Mouse (Mus musculus) hindbrain, embryonic 12.5 days (tissue): ENCODE results near the gene Wwox. TPM values are rescaled to one million over a fixed set of nuclear protein-coding genes. Genes with fewer than 3 reads are reported as not detected.

Experiments
- ATAC-seq: fragments of 200-750 bp; cut with Nextera tagmentation; 2 replicates; pipeline ENCODE4 v1.8.0; 2017; ENCODE audit warnings: moderate TSS enrichment; ENCODE audit not compliant: low FRiP score
- H3K27ac ChIP-seq: fragments of 300-500 bp; sonication (generic); 2 replicates; pipeline ENCODE4 v1.5.1; 2016; ENCODE audit warnings: mild to moderate bottlenecking
- H3K27me3 ChIP-seq: fragments of 300-500 bp; sonication (generic); 2 replicates; pipeline ENCODE4 v1.6.1; 2016; ENCODE audit warnings: mild to moderate bottlenecking
- H3K36me3 ChIP-seq: fragments of 300-500 bp; sonication (generic); 2 replicates; pipeline ENCODE4 v1.6.1; 2016; ENCODE audit warnings: mild to moderate bottlenecking
- H3K4me1 ChIP-seq: fragments of 300-500 bp; sonication (generic); 2 replicates; pipeline ENCODE4 v1.6.1; 2016
- H3K4me2 ChIP-seq: fragments of 300-500 bp; sonication (generic); replicated peaks from 2 replicates; pipeline ENCODE4 v1.6.1; 2016; ENCODE audit warnings: mild to moderate bottlenecking
- H3K4me3 ChIP-seq: fragments of 300-500 bp; sonication (generic); 2 replicates; pipeline ENCODE4 v1.5.1; 2016; ENCODE audit warnings: mild to moderate bottlenecking
- H3K9ac ChIP-seq: fragments of 300-500 bp; sonication (generic); 2 replicates; pipeline ENCODE4 v1.6.1; 2016; ENCODE audit warnings: mild to moderate bottlenecking, moderate library complexity
- H3K9me3 ChIP-seq: fragments of 300-500 bp; sonication (generic); replicated peaks from 2 replicates; pipeline ENCODE4 v1.6.1; 2016; ENCODE audit warnings: mild to moderate bottlenecking
- WGBS: fragments of 180-500 bp; shearing (Covaris S2); methylation state at CpG from one replicate; pipeline ENCODE4 v1.1.7; 2016; 5-methylcytosine and 5-hydroxymethylcytosine counted together
- polyA plus RNA-seq: library from polyadenylated mRNA; unstranded; fragments of >200 nt; fragmentation: Nextera tagmentation; extraction: Ambion mirVana; gene quantifications from 2 replicates; pipeline ENCODE4 v1.2.1, GENCODE M21; 2016

Wwox gene
- polyA plus RNA-seq, 1 experiment from 2014 or later: 13.8 TPM

DNA sequence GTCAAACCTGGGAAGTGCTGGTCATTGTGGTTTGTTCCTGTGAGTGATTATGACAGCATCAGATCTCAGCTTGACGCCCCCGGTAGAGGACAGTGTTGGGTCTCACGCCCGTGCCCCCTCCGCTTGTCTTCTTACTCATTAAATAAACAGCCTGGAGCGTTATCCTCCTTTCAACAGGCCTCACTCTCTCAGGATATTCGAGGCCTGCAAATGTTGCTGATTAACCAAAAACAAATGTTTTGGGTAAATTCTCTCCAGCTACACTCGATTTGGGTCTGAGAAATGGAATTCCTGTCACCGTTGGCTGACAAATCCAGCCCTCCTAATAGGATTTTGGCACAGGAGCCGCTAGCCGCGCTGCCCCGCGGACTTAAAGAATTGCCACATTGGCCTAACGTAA is 115.5 kb downstream of the Wwox start:
- WGBS: 72% methylated on average over 15 of the region's 15 CpGs
- H3K9me3 ChIP-seq: no peaks in the 10 kb centered on the region
- H3K27me3 ChIP-seq: no peaks in the 10 kb centered on the region
- no peak overlapping the region for H3K27ac ChIP-seq
- ATAC-seq: no peak
- peaks cover 4% of the 10 kb centered on the region; the same call in 1 of the 2 replicates for H3K4me1 ChIP-seq
- no peaks in the 10 kb centered on the region for H3K36me3 ChIP-seq
- no peak overlapping the region for H3K9ac ChIP-seq
- H3K4me2 ChIP-seq: no peak overlapping the region
- H3K4me3 ChIP-seq: no peak overlapping the region

DNA sequence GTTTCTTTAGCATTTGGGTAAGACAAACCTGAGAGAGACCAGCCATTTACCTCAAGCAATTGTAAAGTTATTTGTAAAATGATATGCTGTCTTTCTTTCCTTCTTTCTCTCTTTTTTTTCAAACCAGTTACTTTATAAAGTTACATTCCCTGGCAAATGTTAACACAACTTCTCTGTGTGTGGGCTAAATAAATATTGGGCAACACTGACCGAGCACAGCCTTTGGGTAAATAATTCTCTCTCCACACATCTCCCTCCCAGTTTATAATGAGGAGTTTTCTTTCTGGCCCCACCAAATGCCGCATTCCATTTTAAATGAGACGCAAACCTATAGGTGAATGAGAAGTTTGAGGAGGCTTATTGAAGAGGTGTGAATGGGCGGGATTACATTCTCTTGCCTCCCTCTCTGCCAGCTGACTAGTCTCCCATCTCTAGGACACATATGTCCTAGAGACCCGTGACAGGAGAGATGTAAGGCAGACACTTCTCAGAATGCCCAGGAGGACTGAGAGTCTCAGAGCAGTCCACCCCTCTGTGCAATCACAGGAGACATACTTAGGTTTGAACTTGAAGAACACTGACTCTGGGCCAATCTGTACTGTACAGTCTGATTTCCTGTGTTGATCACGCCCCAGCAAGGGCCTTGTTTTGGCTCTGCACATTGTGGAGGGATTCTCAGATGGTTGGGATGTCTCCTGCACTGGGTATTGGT is 116.2 kb downstream of the Wwox start:
- ATAC-seq: no peak
- H3K4me2 ChIP-seq: no peak overlapping the region
- no peak overlapping the region for H3K27ac ChIP-seq
- peaks cover 4% of the 10 kb centered on the region; the same call in 1 of the 2 replicates for H3K4me1 ChIP-seq
- H3K4me3 ChIP-seq: no peak overlapping the region
- no peak overlapping the region for H3K9ac ChIP-seq
- WGBS: 83% methylated on average over 6 of the region's 6 CpGs
- H3K27me3 ChIP-seq: no peaks in the 10 kb centered on the region
- no peaks in the 10 kb centered on the region for H3K36me3 ChIP-seq
- H3K9me3 ChIP-seq: no peaks in the 10 kb centered on the region

DNA sequence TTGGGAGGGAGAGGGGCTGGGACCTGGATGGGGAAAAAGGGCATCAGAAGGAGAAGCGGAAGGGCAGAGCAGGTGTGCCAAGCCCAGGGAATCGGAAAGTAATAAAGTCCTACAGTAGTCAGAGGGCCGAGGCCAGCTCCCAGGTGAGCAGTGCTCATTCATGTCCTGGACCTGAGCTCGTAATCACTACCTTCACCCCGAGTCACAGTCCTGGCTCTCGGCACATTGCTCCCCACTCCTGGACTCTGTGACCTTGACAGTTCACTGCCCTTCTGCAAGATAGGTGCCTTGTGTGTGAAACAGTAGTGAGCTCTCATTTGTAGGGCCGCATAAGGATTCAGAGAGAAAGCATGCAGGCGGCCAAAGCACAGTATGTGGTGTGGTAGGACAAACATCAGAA is 121.7 kb downstream of the Wwox start:
- Histone ChIP-seq H3K4me3 (no peak overlapping the region), H3K9me3 (no peaks in the 10 kb centered on the region), H3K9ac (no peak overlapping the region), H3K4me1 (peaks cover 16% of the 10 kb centered on the region), H3K27ac (no peak overlapping the region), H3K4me2 (no peak overlapping the region), H3K27me3 (no peaks in the 10 kb centered on the region), H3K36me3 (no peaks in the 10 kb centered on the region)
- 87% methylated on average over 8 of the region's 8 CpGs for WGBS
- no peak for ATAC-seq

DNA sequence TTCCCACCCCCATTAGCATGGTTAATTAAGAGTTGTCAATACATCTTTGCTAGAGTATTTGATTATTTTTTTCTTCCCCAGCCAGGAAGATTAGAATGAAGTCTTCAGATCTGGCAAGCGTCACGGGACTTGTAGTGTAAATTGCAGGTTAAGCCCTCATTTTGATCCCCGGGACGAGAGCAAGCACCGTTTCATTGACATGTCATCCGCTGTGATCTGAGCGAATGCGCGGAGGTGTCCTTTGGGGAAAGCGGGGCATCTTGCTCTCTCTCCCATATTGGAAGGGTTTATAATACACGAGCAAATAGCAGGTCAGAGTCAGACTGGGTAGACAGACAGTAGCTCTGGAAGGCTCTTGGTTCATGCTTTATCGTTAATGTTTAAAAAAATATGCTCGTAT is 123.0 kb downstream of the Wwox start:
- ATAC-seq: no peak
- H3K4me2 ChIP-seq: no peak overlapping the region
- peaks cover 16% of the 10 kb centered on the region for H3K4me1 ChIP-seq
- no peak overlapping the region for H3K27ac ChIP-seq
- H3K36me3 ChIP-seq: no peaks in the 10 kb centered on the region
- no peaks in the 10 kb centered on the region for H3K27me3 ChIP-seq
- H3K4me3 ChIP-seq: no peak overlapping the region
- H3K9me3 ChIP-seq: no peaks in the 10 kb centered on the region
- H3K9ac ChIP-seq: no peak overlapping the region
- 63% methylated on average over 13 of the region's 13 CpGs for WGBS

DNA sequence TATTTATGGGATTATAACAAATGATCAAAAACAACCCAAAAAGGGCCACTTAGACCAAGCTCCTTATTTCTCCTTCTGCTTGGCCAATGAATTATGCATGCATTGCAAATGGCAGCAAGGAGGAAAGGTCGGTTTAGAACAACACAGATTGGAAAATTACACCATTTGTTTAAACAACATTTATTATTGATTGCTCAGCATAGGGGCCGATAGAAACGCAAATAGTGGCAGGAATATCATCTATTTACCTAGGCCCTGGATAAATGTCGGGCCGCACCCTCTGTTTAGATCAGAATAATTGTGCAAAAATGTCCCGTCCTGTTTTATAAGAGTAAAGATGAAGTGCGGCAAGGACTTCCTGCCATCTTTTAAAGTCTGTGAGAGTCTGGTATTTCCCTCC is 123.9 kb downstream of the Wwox start:
- no peaks in the 10 kb centered on the region for H3K9me3 ChIP-seq
- no peak overlapping the region for H3K4me3 ChIP-seq
- peaks cover 16% of the 10 kb centered on the region for H3K4me1 ChIP-seq
- ATAC-seq: no peak
- 85% methylated on average over 7 of the region's 7 CpGs for WGBS
- no peak overlapping the region for H3K27ac ChIP-seq
- no peaks in the 10 kb centered on the region for H3K27me3 ChIP-seq
- H3K4me2 ChIP-seq: no peak overlapping the region
- no peak overlapping the region for H3K9ac ChIP-seq
- H3K36me3 ChIP-seq: no peaks in the 10 kb centered on the region

DNA sequence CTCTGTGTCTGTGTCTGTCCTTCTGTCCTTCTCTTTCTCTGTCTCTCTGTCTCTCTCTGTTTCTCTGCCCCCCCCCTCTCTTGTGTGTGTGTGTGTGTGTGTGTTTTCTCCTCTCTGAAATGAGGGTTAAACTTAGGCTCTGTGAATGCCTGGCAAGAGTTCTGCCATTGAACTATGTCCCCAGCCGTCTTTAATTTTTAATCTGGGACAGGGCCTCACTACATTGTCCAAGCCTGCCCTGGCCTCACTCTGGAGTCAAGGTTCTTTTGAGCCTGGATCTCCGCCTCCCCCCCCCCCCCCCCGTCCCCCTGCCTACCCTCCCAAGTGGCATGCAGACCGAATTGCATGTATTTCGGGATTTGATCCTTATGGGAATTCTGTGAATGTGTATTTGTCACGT is 124.6 kb downstream of the Wwox start:
- no peak overlapping the region for H3K4me3 ChIP-seq
- no peak overlapping the region for H3K4me2 ChIP-seq
- no peak for ATAC-seq
- H3K9me3 ChIP-seq: no peaks in the 10 kb centered on the region
- no peak overlapping the region for H3K9ac ChIP-seq
- no peak overlapping the region for H3K27ac ChIP-seq
- no peaks in the 10 kb centered on the region for H3K27me3 ChIP-seq
- H3K4me1 ChIP-seq: peaks cover 16% of the 10 kb centered on the region
- H3K36me3 ChIP-seq: no peaks in the 10 kb centered on the region
- WGBS: 51% methylated on average over 6 of the region's 6 CpGs

DNA sequence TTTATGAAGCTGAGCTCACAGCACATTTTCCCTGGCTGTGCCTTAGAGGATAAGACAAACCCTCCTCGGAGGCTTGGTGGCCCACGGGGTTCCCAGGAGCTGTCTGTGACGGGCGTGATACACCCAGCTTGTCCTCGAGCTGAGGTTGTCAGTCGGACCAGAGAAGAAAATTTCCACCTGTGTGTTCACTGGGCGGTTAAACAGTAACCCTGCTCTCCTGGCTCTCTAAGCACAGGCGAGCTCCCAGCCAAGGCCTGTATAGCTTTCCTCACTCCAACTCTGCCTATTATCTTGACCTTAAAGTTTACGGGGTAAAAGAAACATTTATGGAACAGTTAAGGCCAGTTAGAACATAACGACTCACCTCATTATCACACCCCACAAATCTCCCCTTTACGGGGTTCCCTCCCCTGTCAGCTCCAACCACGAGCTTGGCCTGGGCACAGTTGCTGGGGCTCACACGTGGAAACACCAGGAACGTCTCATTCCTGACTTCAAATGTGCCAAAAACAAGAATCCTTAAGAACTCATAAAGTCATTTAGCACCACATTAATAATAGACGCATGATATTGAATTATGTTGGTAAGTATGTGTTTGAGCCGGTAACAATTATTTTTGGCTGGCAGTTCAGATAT is 129.2 kb downstream of the Wwox start:
- Histone ChIP-seq H3K9ac (no peak overlapping the region), H3K9me3 (no peaks in the 10 kb centered on the region), H3K27me3 (no peaks in the 10 kb centered on the region), H3K4me1 (0 out of 2 replicates have a peak, but pooled peaks cover 3% of the 10 kb centered on the region), H3K27ac (no peak overlapping the region), H3K4me3 (no peak overlapping the region), H3K36me3 (no peaks in the 10 kb centered on the region), H3K4me2 (no peak overlapping the region)
- no peak for ATAC-seq
- WGBS: 94% methylated on average over 16 of the region's 16 CpGs

DNA sequence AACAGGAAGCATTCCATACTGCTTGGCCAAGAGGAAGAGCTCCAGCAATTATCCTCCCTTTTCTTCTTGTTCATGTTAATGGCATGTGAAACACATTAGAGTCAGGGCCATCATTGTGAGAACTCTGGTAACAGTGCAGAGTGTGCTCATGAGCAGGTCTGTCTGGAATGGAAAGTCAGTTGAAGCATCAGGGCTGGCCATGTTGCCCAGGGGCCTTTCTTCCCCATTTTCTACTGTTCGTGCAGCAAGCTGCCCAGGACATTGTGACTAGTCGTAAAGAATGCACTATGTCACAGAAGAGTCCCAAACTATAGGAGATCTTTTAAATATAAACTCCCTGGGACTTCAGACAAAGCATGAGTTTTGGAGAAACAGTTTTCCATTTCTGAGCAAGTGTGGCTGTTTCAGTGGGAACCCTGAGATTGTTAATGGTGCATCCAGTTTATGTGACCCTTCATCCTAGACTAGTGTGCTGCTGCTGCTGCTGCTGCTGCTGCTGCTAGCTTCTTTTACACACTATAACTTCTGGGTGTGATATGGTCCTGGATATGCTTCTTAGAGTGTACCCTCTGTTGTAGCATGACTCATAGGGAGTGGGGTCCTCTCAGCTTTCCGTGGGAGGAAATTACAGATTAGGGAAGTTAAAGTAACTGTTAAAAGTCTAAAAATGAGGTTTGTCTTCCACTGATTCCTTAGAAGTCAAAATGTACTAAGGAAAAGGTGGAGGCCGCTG is 133.7 kb downstream of the Wwox start:
- Histone ChIP-seq H3K27me3 (no peaks in the 10 kb centered on the region), H3K4me1 (no peaks in the 10 kb centered on the region)
- WGBS: 84% methylated on average over 4 of the region's 4 CpGs

DNA sequence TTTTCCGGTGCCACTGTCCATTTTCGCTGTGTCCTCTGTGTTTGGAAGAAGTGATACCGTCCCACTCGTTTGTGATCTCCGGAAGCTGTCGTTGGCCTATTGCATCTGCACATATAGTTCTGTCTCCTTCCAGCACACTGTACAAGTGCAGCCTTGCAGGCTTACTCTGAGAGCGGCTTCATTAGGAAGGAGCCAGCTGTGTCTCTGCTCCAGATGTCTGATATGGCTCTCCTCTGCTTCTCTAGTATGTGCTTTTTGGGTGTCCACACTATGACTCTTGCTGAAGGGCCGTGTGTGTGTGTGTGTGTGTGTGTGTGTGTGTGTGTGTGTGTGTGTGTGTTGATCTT is 134.3 kb downstream of the Wwox start:
- no peak overlapping the region for H3K4me2 ChIP-seq
- H3K36me3 ChIP-seq: no peaks in the 10 kb centered on the region
- H3K9me3 ChIP-seq: no peaks in the 10 kb centered on the region
- no peak overlapping the region for H3K9ac ChIP-seq
- no peaks in the 10 kb centered on the region for H3K27me3 ChIP-seq
- ATAC-seq: no peak
- no peak overlapping the region for H3K4me3 ChIP-seq
- no peak overlapping the region for H3K27ac ChIP-seq
- whole genome bisulfite sequencing: 86% methylated on average over 8 of the region's 8 CpGs
- H3K4me1 ChIP-seq: no peaks in the 10 kb centered on the region

More for the DNA sequence above, 133.7 kb downstream of the Wwox start:
- Histone ChIP-seq H3K9ac (no peak overlapping the region), H3K36me3 (no peaks in the 10 kb centered on the region), H3K27ac (no peak overlapping the region), H3K9me3 (no peaks in the 10 kb centered on the region), H3K4me2 (no peak overlapping the region), H3K4me3 (no peak overlapping the region)
- no peak for ATAC-seq

DNA sequence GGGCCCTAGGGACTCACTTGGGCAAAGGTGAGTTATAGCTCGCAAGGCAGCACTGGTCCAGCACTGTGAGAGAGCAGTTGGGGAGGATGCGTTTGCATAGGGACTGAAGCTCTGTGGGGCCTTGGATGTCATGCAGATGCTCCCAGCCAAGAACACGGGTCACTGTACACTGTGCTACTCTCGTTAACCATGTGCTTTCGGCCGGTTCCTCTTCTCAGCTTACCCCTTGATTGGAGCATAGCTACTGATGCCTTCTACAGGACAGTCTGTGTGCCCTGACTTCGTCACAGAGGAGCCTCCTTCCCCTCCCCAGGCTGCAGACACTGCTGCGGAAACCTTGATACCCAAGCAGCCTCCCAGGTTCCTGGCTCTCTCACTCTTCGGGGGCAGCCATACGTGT is 139.8 kb downstream of the Wwox start:
- H3K27me3 ChIP-seq: no peaks in the 10 kb centered on the region
- H3K9ac ChIP-seq: no peak overlapping the region
- no peak overlapping the region for H3K4me2 ChIP-seq
- peaks cover 5% of the 10 kb centered on the region; the same call in 1 of the 2 replicates for H3K4me1 ChIP-seq
- H3K36me3 ChIP-seq: no peaks in the 10 kb centered on the region
- no peak overlapping the region for H3K4me3 ChIP-seq
- ATAC-seq: no peak
- no peaks in the 10 kb centered on the region for H3K9me3 ChIP-seq
- 83% methylated on average over 10 of the region's 10 CpGs for WGBS
- no peak overlapping the region for H3K27ac ChIP-seq

DNA sequence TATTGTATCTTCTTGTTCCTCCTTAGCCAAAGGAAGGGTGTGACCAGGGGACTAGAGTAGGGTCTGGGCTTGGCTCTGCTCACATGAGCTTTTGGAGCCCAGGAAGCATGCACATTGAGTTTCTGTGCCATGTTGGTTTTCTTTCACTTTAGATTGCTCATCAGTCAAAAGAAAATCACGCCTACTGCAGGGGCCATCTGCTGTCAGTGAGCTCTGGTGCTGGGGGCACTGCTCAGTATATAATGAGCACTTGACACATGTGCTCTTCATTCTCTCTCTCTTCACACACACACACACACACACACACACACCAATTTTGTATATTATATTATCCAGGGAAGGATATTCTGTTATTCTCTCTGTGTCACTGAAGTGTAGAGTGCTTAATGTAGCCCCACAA is 141.2 kb downstream of the Wwox start:
- Histone ChIP-seq H3K9me3 (no peaks in the 10 kb centered on the region), H3K4me3 (no peak overlapping the region), H3K27ac (no peak overlapping the region), H3K4me1 (peaks cover 5% of the 10 kb centered on the region; the same call in 1 of the 2 replicates), H3K36me3 (no peaks in the 10 kb centered on the region), H3K27me3 (no peaks in the 10 kb centered on the region), H3K4me2 (no peak overlapping the region), H3K9ac (no peak overlapping the region)
- no peak for ATAC-seq
- 85% methylated on average over 1 of the region's 1 CpGs for WGBS

DNA sequence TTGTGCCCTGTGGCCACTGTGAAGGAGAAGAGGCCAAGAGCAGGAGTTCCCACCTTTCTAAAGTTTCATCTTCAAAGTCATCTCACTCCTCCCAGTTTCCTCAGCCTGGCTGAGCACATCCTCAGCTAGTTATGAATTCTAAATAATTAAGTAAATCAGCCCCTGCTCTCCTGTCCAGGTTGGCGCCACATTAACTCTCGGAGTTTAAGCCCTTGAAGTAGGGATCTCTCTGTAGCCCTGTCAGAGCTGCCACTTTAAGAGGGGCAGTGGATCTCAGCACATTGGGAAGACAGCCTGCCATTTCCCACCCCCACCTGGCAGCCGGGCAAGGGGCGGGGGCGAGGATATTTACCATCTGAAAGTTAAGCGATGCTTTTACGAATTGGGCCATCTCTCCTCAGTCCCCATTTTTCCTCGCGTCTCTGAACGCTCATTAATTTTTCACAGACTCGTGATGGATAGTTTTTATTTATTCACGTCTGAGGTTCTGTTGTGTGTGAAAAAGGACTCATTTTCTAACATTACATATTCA is 150.9 kb downstream of the Wwox start:
- Histone ChIP-seq H3K4me3 (no peak overlapping the region), H3K4me1 (peaks cover 27% of the 10 kb centered on the region), H3K9me3 (no peaks in the 10 kb centered on the region), H3K27ac (no peak overlapping the region), H3K36me3 (no peaks in the 10 kb centered on the region), H3K27me3 (0 out of 2 replicates have a peak, but pooled peaks cover 6% of the 10 kb centered on the region), H3K4me2 (no peak overlapping the region), H3K9ac (no peak overlapping the region)
- WGBS: 66% methylated on average over 12 of the region's 12 CpGs
- no peak for ATAC-seq
